ENCODE assay signal across 29 mouse cellular contexts in the genomic region with DNA sequence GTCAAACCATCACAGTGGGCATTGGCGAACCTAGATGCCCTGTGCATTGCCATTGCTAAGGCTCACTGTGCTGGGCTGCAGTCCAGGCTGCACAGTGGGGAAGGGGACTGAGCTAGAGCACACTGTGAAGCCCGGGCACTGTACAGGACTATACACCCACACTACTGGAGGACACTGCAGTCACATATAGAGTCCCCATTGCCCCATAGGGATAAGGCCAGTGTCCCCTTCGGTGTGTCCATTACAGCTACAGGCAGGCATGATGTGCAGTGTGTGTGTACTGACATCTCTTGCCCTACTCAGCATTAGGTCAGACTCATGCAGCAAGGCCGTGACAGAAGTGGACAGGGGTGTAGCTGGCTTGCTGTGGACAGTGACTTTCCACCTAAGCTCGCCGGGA. TPM values are rescaled to one million over a fixed set of nuclear protein-coding genes. Genes with fewer than 3 reads are reported as not detected.
DNase-seq lines count a peak whose midpoint lies in the region; ATAC-seq and TF ChIP-seq lines count a peak whose summit lies in the region.
"Had no signal": no experiment of that assay in that cellular context is flagged by ENCODE, and none has a peak within 500 bp of the region (broad histone marks: within the 10 kb centered on the region; RNA-seq: fewer than 3 reads in every experiment).

No protein-coding gene starts in this region.

- H3K9ac ChIP-seq in heart, postnatal 0 days (replicated peaks; ENCODE audit: low read depth, low read length), result 0 out of 2 replicates have a peak overlapping the region, but pooled peaks have one; percentile 27
- H3K9ac ChIP-seq in heart, embryonic 12.5 days, result no peak overlapping the region
- H3K9ac ChIP-seq in liver, embryonic 12.5 days, result no peak overlapping the region
- H3K9ac ChIP-seq in liver, embryonic 15.5 days, result no peak overlapping the region
- no peak overlapping the region for H3K9ac ChIP-seq in hindbrain, embryonic 16.5 days (ENCODE audit: low read depth, low read length)
- H3K9ac ChIP-seq: embryonic facial prominence, embryonic 12.5 days; hindbrain, embryonic 12.5 days; limb, embryonic 15.5 days; lung, embryonic 15.5 days had no signal

- H3K4me1 ChIP-seq in heart, postnatal 0 days (ENCODE audit: control insufficient read depth, insufficient read depth), result peaks cover 28% of the 10 kb centered on the region
- H3K4me1 ChIP-seq in heart, embryonic 12.5 days (replicated peaks), result peaks cover 44% of the 10 kb centered on the region
- peaks cover 81% of the 10 kb centered on the region for H3K4me1 ChIP-seq in liver, embryonic 12.5 days
- H3K4me1 ChIP-seq in G1E (ENCODE audit: insufficient read depth, low read depth, low read length), result peaks cover 91% of the 10 kb centered on the region
- peaks cover 83% of the 10 kb centered on the region for H3K4me1 ChIP-seq in liver, embryonic 15.5 days (replicated peaks)
- H3K4me1 ChIP-seq in hindbrain, embryonic 16.5 days (ENCODE audit: control insufficient read depth, insufficient read depth, low read depth, low read length), result peaks cover 12% of the 10 kb centered on the region
- H3K4me1 ChIP-seq in forebrain, embryonic 10.5 days, result peaks cover 31% of the 10 kb centered on the region

- no peak overlapping the region for H3K27ac ChIP-seq in heart, postnatal 0 days (ENCODE audit: low read depth)
- no peak overlapping the region for H3K27ac ChIP-seq in heart, embryonic 12.5 days (ENCODE audit: poor library complexity, severe bottlenecking)
- peak overlapping the region; percentile 49 for H3K27ac ChIP-seq in liver, embryonic 12.5 days
- peak overlapping the region; percentile 19; the same call in 1 of the 2 replicates for H3K27ac ChIP-seq in liver, embryonic 15.5 days (replicated peaks)
- H3K27ac ChIP-seq in hindbrain, embryonic 16.5 days (ENCODE audit: low read depth, low read length), result no peak overlapping the region
- H3K27ac ChIP-seq in forebrain, embryonic 10.5 days, result no peak overlapping the region
- H3K27ac ChIP-seq: embryonic facial prominence, embryonic 12.5 days; heart, embryonic 10.5 days; hindbrain, embryonic 12.5 days; limb, embryonic 15.5 days; lung, embryonic 15.5 days had no signal

- no peak overlapping the region for H3K4me3 ChIP-seq in heart, postnatal 0 days (ENCODE audit: low read depth, low read length)
- H3K4me3 ChIP-seq in heart, embryonic 12.5 days, result no peak overlapping the region
- no peak overlapping the region for H3K4me3 ChIP-seq in liver, embryonic 12.5 days
- H3K4me3 ChIP-seq in G1E (ENCODE audit: low read depth, low read length), result no peak overlapping the region; the same call in 1 of the 2 replicates
- no peak overlapping the region for H3K4me3 ChIP-seq in liver, embryonic 15.5 days (replicated peaks)
- H3K4me3 ChIP-seq in hindbrain, embryonic 16.5 days (ENCODE audit: low read length), result no peak overlapping the region
- H3K4me3 ChIP-seq in forebrain, embryonic 10.5 days, result no peak overlapping the region
- H3K4me3 ChIP-seq: embryonic facial prominence, embryonic 12.5 days; heart, embryonic 10.5 days; hindbrain, embryonic 12.5 days; limb, embryonic 15.5 days; lung, embryonic 15.5 days had no signal

- ATAC-seq in heart, postnatal 0 days (ENCODE audit: insufficient read depth, low read depth), result no peak
- ATAC-seq in heart, embryonic 12.5 days (ENCODE audit: insufficient number of reproducible peaks, low FRiP score), result no peak
- peak; percentile 21 for ATAC-seq in liver, embryonic 12.5 days
- ATAC-seq in G1E (ENCODE audit: extremely low read depth, insufficient number of reproducible peaks, low FRiP score, poor library complexity, severe bottlenecking), result 0 out of 2 replicates have a peak, but pooled peaks have one; percentile 12
- 0 out of 2 replicates have a peak, but pooled peaks have one; percentile 3 for ATAC-seq in liver, embryonic 15.5 days (ENCODE audit: insufficient read depth)
- ATAC-seq in hindbrain, embryonic 16.5 days, result no peak
- ATAC-seq: activated CD4-positive, CD25-positive, alpha-beta regulatory T cell, adult 4 months; forebrain, embryonic 16.5 days had no signal

- 68% methylated on average over 6 of the region's 6 CpGs for WGBS in heart, postnatal 0 days
- WGBS in heart, embryonic 12.5 days, result 71% methylated on average over 6 of the region's 6 CpGs
- WGBS in liver, embryonic 12.5 days (ENCODE audit: insufficient replicate concordance), result 64% methylated on average over 6 of the region's 6 CpGs
- WGBS in liver, embryonic 15.5 days (ENCODE audit: insufficient replicate concordance), result 53% methylated on average over 6 of the region's 6 CpGs
- 78% methylated on average over 6 of the region's 6 CpGs for WGBS in hindbrain, embryonic 16.5 days
- WGBS in forebrain, embryonic 10.5 days, result 87% methylated on average over 6 of the region's 6 CpGs

- H3K36me3 ChIP-seq in heart, postnatal 0 days (replicated peaks; ENCODE audit: control insufficient read depth, insufficient read depth, low read length), result peaks cover 18% of the 10 kb centered on the region
- peaks cover 33% of the 10 kb centered on the region for H3K36me3 ChIP-seq in heart, embryonic 12.5 days
- peaks cover 33% of the 10 kb centered on the region for H3K36me3 ChIP-seq in liver, embryonic 12.5 days
- peaks cover 34% of the 10 kb centered on the region for H3K36me3 ChIP-seq in G1E (replicated peaks)
- H3K36me3 ChIP-seq in liver, embryonic 15.5 days (replicated peaks), result peaks cover 33% of the 10 kb centered on the region
- no peaks in the 10 kb centered on the region for H3K36me3 ChIP-seq in hindbrain, embryonic 16.5 days (ENCODE audit: control insufficient read depth, insufficient read depth, low read length)
- no peaks in the 10 kb centered on the region for H3K36me3 ChIP-seq in forebrain, embryonic 10.5 days (replicated peaks)
- H3K36me3 ChIP-seq: embryonic facial prominence, embryonic 12.5 days; hindbrain, embryonic 12.5 days; lung, embryonic 15.5 days had no signal

- H3K9me3 ChIP-seq in heart, postnatal 0 days (replicated peaks; ENCODE audit: control insufficient read depth, low read length), result no peaks in the 10 kb centered on the region
- no peaks in the 10 kb centered on the region for H3K9me3 ChIP-seq in heart, embryonic 12.5 days (replicated peaks)
- H3K9me3 ChIP-seq in liver, embryonic 12.5 days (replicated peaks), result peaks cover 2% of the 10 kb centered on the region
- H3K9me3 ChIP-seq in G1E (replicated peaks), result peaks cover 2% of the 10 kb centered on the region
- peaks cover 1% of the 10 kb centered on the region; the same call in 1 of the 2 replicates for H3K9me3 ChIP-seq in liver, embryonic 15.5 days (replicated peaks)
- no peaks in the 10 kb centered on the region for H3K9me3 ChIP-seq in hindbrain, embryonic 16.5 days (ENCODE audit: control insufficient read depth, low read length)
- H3K9me3 ChIP-seq in forebrain, embryonic 10.5 days, result no peaks in the 10 kb centered on the region
- H3K9me3 ChIP-seq: embryonic facial prominence, embryonic 12.5 days; heart, embryonic 10.5 days; hindbrain, embryonic 12.5 days; limb, embryonic 15.5 days; lung, embryonic 15.5 days had no signal

- no peak for TF ChIP-seq EP300 in heart, postnatal 0 days (IDR thresholded peaks at IDR 0.05; ENCODE audit: low read depth)

- H3K27me3 ChIP-seq in heart, postnatal 0 days (ENCODE audit: control insufficient read depth, insufficient read depth, low read length), result 0 out of 2 replicates have a peak, but pooled peaks cover 5% of the 10 kb centered on the region
- H3K27me3 ChIP-seq in heart, embryonic 12.5 days (replicated peaks), result no peaks in the 10 kb centered on the region
- H3K27me3 ChIP-seq in liver, embryonic 12.5 days (replicated peaks), result peaks cover 20% of the 10 kb centered on the region; the same call in 1 of the 2 replicates
- peaks cover 14% of the 10 kb centered on the region for H3K27me3 ChIP-seq in G1E (ENCODE audit: insufficient read depth, low read length)
- H3K27me3 ChIP-seq in liver, embryonic 15.5 days, result peaks cover 21% of the 10 kb centered on the region
- peaks cover 21% of the 10 kb centered on the region for H3K27me3 ChIP-seq in hindbrain, embryonic 16.5 days (replicated peaks; ENCODE audit: control insufficient read depth, insufficient read depth, low read length)
- H3K27me3 ChIP-seq in forebrain, embryonic 10.5 days (ENCODE audit: poor library complexity, severe bottlenecking), result peaks cover 92% of the 10 kb centered on the region

- DNase-seq in heart, postnatal 0 days (ENCODE audit: low spot score), result no peak
- DNase-seq in liver (no peak), G1E (ENCODE audit: low spot score) (no peak)
- DNase-seq in forebrain, embryonic 10.5 days (ENCODE audit: extremely low spot score, low spot score), result no peak
- DNase-seq: adrenal gland, adult 8-10 months; cerebellum, adult 11-12 months; gastrocnemius, postnatal 10 days; kidney, adult 2 months; kidney, postnatal 14 days; lung, postnatal 36 days; right cerebral cortex, adult 18-20 months; right cerebral cortex, postnatal 4 days; thymus, postnatal 25 days had no signal

- no peak overlapping the region for H3K4me2 ChIP-seq in heart, postnatal 0 days (ENCODE audit: low read depth, low read length)
- H3K4me2 ChIP-seq in heart, embryonic 12.5 days, result no peak overlapping the region
- no peak overlapping the region for H3K4me2 ChIP-seq in liver, embryonic 12.5 days
- no peak overlapping the region for H3K4me2 ChIP-seq in liver, embryonic 15.5 days
- H3K4me2 ChIP-seq in hindbrain, embryonic 16.5 days (ENCODE audit: low read length), result no peak overlapping the region
- H3K4me2 ChIP-seq: embryonic facial prominence, embryonic 12.5 days; hindbrain, embryonic 12.5 days; limb, embryonic 15.5 days; lung, embryonic 15.5 days; midbrain, embryonic 11.5 days had no signal

- TF ChIP-seq CTCF in heart, postnatal 0 days (IDR thresholded peaks at IDR 0.05; ENCODE audit: low read depth), result no peak
- TF ChIP-seq CTCF in G1E (IDR thresholded peaks at IDR 0.05; ENCODE audit: low read depth, low read length), result no peak

RNA-seq across cellular contexts. Expression of a gene that starts 18.8 kb away (rescaled TPM):
- total RNA-seq in heart, postnatal 0 days (2014; rRNA removed; ENCODE audit: low replicate concordance), result not detected in 2 replicates
- not detected in 2 replicates for polyA plus RNA-seq in heart, postnatal 0 days (2015; fragmentation: Nextera tagmentation; extraction: Ambion mirVana)
- polyA plus RNA-seq in heart, embryonic 12.5 days (2016; fragmentation: Nextera tagmentation; extraction: Ambion mirVana), result not detected in 2 replicates
- polyA plus RNA-seq in liver, embryonic 12.5 days (2016; fragmentation: Nextera tagmentation; extraction: Ambion mirVana), result not detected in 2 replicates
- total RNA-seq in G1E (2014; fragmentation: Nextera tagmentation), result not detected in 2 replicates
- not detected in 2 replicates for total RNA-seq in G1E (2017)
- not detected in 2 replicates for polyA plus RNA-seq in G1E (2012)
- not detected in 2 replicates for polyA plus RNA-seq in liver, embryonic 15.5 days (2015; fragmentation: Nextera tagmentation; extraction: Ambion mirVana)
- polyA plus RNA-seq in hindbrain, embryonic 16.5 days (2015; fragmentation: Nextera tagmentation; extraction: Ambion mirVana), result 0.39 and 0.60 TPM in 2 replicates
- not detected in 2 replicates for polyA plus RNA-seq in forebrain, embryonic 10.5 days (2016; fragmentation: Nextera tagmentation; extraction: Ambion mirVana)
- total RNA-seq: adrenal gland, adult 8-10 months; gastrocnemius, postnatal 10 days; granulocyte monocyte progenitor cell, adult 5-6 weeks; heart, postnatal 25 days had no signal
- polyA plus RNA-seq: activated CD4-positive, CD25-positive, alpha-beta regulatory T cell, adult 4 months; forebrain, embryonic 16.5 days; heart, embryonic 10.5 days; hindbrain, embryonic 12.5 days; lung, embryonic 15.5 days; midbrain, embryonic 11.5 days; neural tube, embryonic 11.5 days; stomach, embryonic 14.5 days had no signal

RNA-seq across cellular contexts. Expression of a gene that starts 34.6 kb away (rescaled TPM):
- total RNA-seq in heart, postnatal 0 days (2014; rRNA removed; ENCODE audit: low replicate concordance), result 8.4 and 23.1 TPM in 2 replicates
- polyA plus RNA-seq in heart, postnatal 0 days (2015; fragmentation: Nextera tagmentation; extraction: Ambion mirVana), result 13.9 and 14.4 TPM in 2 replicates
- 41.4 and 43.0 TPM in 2 replicates for polyA plus RNA-seq in heart, embryonic 12.5 days (2016; fragmentation: Nextera tagmentation; extraction: Ambion mirVana)
- 48.7 and 49.1 TPM in 2 replicates for polyA plus RNA-seq in liver, embryonic 12.5 days (2016; fragmentation: Nextera tagmentation; extraction: Ambion mirVana)
- total RNA-seq in G1E (2014; fragmentation: Nextera tagmentation) (40.3 and 45.8 TPM in 2 replicates), G1E (2017) (52.7 and 58.4 TPM in 2 replicates)
- polyA plus RNA-seq in G1E (2012), result 134 and 143 TPM in 2 replicates
- polyA plus RNA-seq in liver, embryonic 15.5 days (2015; fragmentation: Nextera tagmentation; extraction: Ambion mirVana), result 23.1 and 25.6 TPM in 2 replicates
- polyA plus RNA-seq in hindbrain, embryonic 16.5 days (2015; fragmentation: Nextera tagmentation; extraction: Ambion mirVana), result 28.8 and 31.8 TPM in 2 replicates
- polyA plus RNA-seq in forebrain, embryonic 10.5 days (2016; fragmentation: Nextera tagmentation; extraction: Ambion mirVana), result 73.2 and 81.1 TPM in 2 replicates

RNA-seq across cellular contexts. Expression of a gene that starts 59.8 kb away (rescaled TPM):
- total RNA-seq in heart, postnatal 0 days (2014; rRNA removed; ENCODE audit: low replicate concordance), result 28.4 and 45.3 TPM in 2 replicates
- polyA plus RNA-seq in heart, postnatal 0 days (2015; fragmentation: Nextera tagmentation; extraction: Ambion mirVana), result 2.3 and 2.5 TPM in 2 replicates
- polyA plus RNA-seq in heart, embryonic 12.5 days (2016; fragmentation: Nextera tagmentation; extraction: Ambion mirVana), result 8.0 and 9.2 TPM in 2 replicates
- polyA plus RNA-seq in liver, embryonic 12.5 days (2016; fragmentation: Nextera tagmentation; extraction: Ambion mirVana), result 27.6 and 28.4 TPM in 2 replicates
- 254 and 292 TPM in 2 replicates for total RNA-seq in G1E (2014; fragmentation: Nextera tagmentation)
- 53.1 and 54.4 TPM in 2 replicates for total RNA-seq in G1E (2017)
- 1,150 and 1,251 TPM in 2 replicates for polyA plus RNA-seq in G1E (2012)
- polyA plus RNA-seq in liver, embryonic 15.5 days (2015; fragmentation: Nextera tagmentation; extraction: Ambion mirVana), result 12.0 and 14.9 TPM in 2 replicates
- 0.75 and 1.2 TPM in 2 replicates for polyA plus RNA-seq in hindbrain, embryonic 16.5 days (2015; fragmentation: Nextera tagmentation; extraction: Ambion mirVana)
- polyA plus RNA-seq in forebrain, embryonic 10.5 days (2016; fragmentation: Nextera tagmentation; extraction: Ambion mirVana), result 0.82 and 0.88 TPM in 2 replicates

Comparison
In these comparisons a context has a peak if more than half of its experiments do, and no peak if none do; other contexts are left out.
1. ATAC-seq: peak in liver, embryonic 12.5 days (single experiment), G1E (single experiment) and liver, embryonic 15.5 days (single experiment); none in heart, postnatal 0 days (single experiment), heart, embryonic 12.5 days (single experiment) and hindbrain, embryonic 16.5 days (single experiment).
2. H3K27ac ChIP-seq: peak in liver, embryonic 12.5 days (single experiment) and liver, embryonic 15.5 days (single experiment); none in heart, postnatal 0 days (single experiment), heart, embryonic 12.5 days (single experiment), hindbrain, embryonic 16.5 days (single experiment) and forebrain, embryonic 10.5 days (single experiment).
3. RNA of a gene that starts 59.8 kb away (polyA plus RNA-seq): 1,150 to 1,251 TPM in G1E; 27.6 to 28.4 TPM in liver, embryonic 12.5 days, 12.0 to 14.9 TPM in liver, embryonic 15.5 days, 8.0 to 9.2 TPM in heart, embryonic 12.5 days, 2.3 to 2.5 TPM in heart, postnatal 0 days, 0.82 to 0.88 TPM in forebrain, embryonic 10.5 days and 0.75 to 1.2 TPM in hindbrain, embryonic 16.5 days; every median in the first group is over 10 times any median in the second.